Mouse (Mus musculus): ENCODE data around the gene Dst. TPM values are rescaled to one million over a fixed set of nuclear protein-coding genes. Genes with fewer than 3 reads are reported as not detected.

Dst gene
- total and polyA plus RNA-seq, 3 experiments: 9.1 to 28.0 (median 20.5) TPM

DNA sequence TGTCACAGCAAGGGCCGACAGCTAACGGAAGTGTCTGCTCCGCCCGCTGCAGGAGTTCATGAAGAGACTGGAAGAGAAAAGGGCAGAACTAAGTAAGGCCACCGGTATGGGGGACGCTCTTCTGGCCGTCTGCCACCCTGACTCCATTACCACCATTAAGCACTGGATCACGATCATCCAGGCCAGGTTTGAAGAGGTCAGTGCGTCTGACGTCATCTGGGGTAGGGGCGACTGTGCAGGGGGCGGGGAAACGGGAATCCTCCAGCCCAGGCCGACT is 381.4 kb downstream of the Dst start:
- dilution Hi-C loops (cut with MboI; ENCODE audit: extremely low pct_ligation_motif_present, extremely low pct_unique_long_range_greater_than_20kb, low sequenced_read_pairs) (no loop called here), in situ Hi-C loops (cut with MboI; ENCODE audit: low pct_ligation_motif_present, low pct_unique_long_range_greater_than_20kb, low sequenced_read_pairs) (no loop called here)
- Histone ChIP-seq H3K36me3 (replicated peaks in 1 of 2; ENCODE audit: control insufficient read depth in 1 of 2, insufficient read depth in 1 of 2, low read length in 1 of 2) (peaks cover 31 to 85% of the 10 kb centered on the region in 2 experiments), H3K79me2 (replicated peaks; ENCODE audit: control insufficient read depth, extremely low read depth, insufficient read depth, poor library complexity, severe bottlenecking) (no peaks in the 10 kb centered on the region), H3K4me3 (replicated peaks in 1 of 3; ENCODE audit: low read depth in 2 of 3, low read length in 2 of 3, poor library complexity in 1 of 3) (no peak overlapping the region), H3K4me2 (ENCODE audit: insufficient read depth, low read depth, poor library complexity, severe bottlenecking) (no peak overlapping the region), H3K4me1 (ENCODE audit: control insufficient read depth in 1 of 2, insufficient read depth in 2 of 2) (peaks cover 5 to 10% of the 10 kb centered on the region in 2 experiments), H3K27me3 (replicated peaks) (no peaks in the 10 kb centered on the region), H3K9ac (ENCODE audit: insufficient read depth, low read depth) (no peak overlapping the region), H3K27ac (ENCODE audit: insufficient read depth, low read depth) (no peak overlapping the region), H3K9me3 (replicated peaks; ENCODE audit: low read length) (no peaks in the 10 kb centered on the region)
- no peak for DNase-seq (ENCODE audit: extremely low read depth)
- TF ChIP-seq TCF12 (IDR thresholded peaks at IDR 0.05; ENCODE audit: low read depth, low read length): no peak
- no peak for TF ChIP-seq IRF4 (IDR thresholded peaks at IDR 0.05; ENCODE audit: low read depth, low read length)

DNA sequence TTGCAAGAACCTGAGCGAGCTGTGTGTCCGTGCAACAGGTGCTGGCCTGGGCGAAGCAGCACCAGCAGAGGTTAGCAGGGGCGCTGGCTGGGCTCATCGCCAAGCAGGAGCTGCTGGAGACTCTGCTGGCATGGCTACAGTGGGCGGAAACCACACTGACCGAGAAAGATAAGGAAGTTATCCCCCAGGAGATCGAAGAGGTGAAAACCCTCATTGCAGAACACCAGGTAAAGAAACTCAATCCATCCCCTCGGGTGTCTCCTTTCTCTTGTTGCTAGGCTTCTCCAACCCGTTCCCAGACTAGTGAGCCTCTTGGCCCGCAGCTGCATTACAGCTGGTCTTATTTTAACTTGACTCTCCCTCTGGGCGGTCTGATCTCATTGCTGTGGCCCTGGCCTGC is 382.3 kb downstream of the Dst start:
- Histone ChIP-seq H3K9me3 (replicated peaks; ENCODE audit: low read length) (no peaks in the 10 kb centered on the region), H3K4me2 (ENCODE audit: insufficient read depth, low read depth, poor library complexity, severe bottlenecking) (no peak overlapping the region), H3K9ac (ENCODE audit: insufficient read depth, low read depth) (no peak overlapping the region), H3K79me2 (replicated peaks; ENCODE audit: control insufficient read depth, extremely low read depth, insufficient read depth, poor library complexity, severe bottlenecking) (no peaks in the 10 kb centered on the region), H3K27me3 (replicated peaks) (no peaks in the 10 kb centered on the region), H3K36me3 (replicated peaks in 1 of 2; ENCODE audit: control insufficient read depth in 1 of 2, insufficient read depth in 1 of 2, low read length in 1 of 2) (peaks cover 37 to 87% of the 10 kb centered on the region in 2 experiments), H3K27ac (ENCODE audit: insufficient read depth, low read depth) (no peak overlapping the region), H3K4me3 (replicated peaks in 1 of 3; ENCODE audit: low read depth in 2 of 3, low read length in 2 of 3, poor library complexity in 1 of 3) (no peak overlapping the region), H3K4me1 (ENCODE audit: control insufficient read depth in 1 of 2, insufficient read depth in 2 of 2) (peaks cover 5 to 10% of the 10 kb centered on the region in 2 experiments; a peak in 3 of 4 replicates)
- in situ Hi-C loops (cut with MboI; ENCODE audit: low pct_ligation_motif_present, low pct_unique_long_range_greater_than_20kb, low sequenced_read_pairs): no loop called here
- no peak for DNase-seq (ENCODE audit: extremely low read depth)
- dilution Hi-C loops (cut with MboI; ENCODE audit: extremely low pct_ligation_motif_present, extremely low pct_unique_long_range_greater_than_20kb, low sequenced_read_pairs): no loop called here
- TF ChIP-seq E2F4 (IDR thresholded peaks at IDR 0.05; ENCODE audit: insufficient replicate concordance, low read depth, low read length) (no peak), HCFC1 (IDR thresholded peaks at IDR 0.05; ENCODE audit: low read depth, low read length) (no peak)

GRCm38 (mm10) chr1:34293198-34293597 is 385.2 kb downstream of the Dst start:
- H3K9ac ChIP-seq (ENCODE audit: insufficient read depth, low read depth): no peak overlapping the region
- in situ Hi-C loops (cut with MboI; ENCODE audit: low pct_ligation_motif_present, low pct_unique_long_range_greater_than_20kb, low sequenced_read_pairs): no loop called here
- H3K4me1 ChIP-seq (ENCODE audit: control insufficient read depth in 1 of 2, insufficient read depth in 2 of 2): peaks cover 10 to 24% of the 10 kb centered on the region in 2 experiments
- no peak for DNase-seq (ENCODE audit: extremely low read depth)
- H3K27me3 ChIP-seq (replicated peaks): no peaks in the 10 kb centered on the region
- H3K79me2 ChIP-seq (replicated peaks; ENCODE audit: control insufficient read depth, extremely low read depth, insufficient read depth, poor library complexity, severe bottlenecking): no peaks in the 10 kb centered on the region
- no peak overlapping the region for H3K4me3 ChIP-seq (replicated peaks in 1 of 3; ENCODE audit: low read depth in 2 of 3, low read length in 2 of 3, poor library complexity in 1 of 3)
- H3K9me3 ChIP-seq (replicated peaks; ENCODE audit: low read length): no peaks in the 10 kb centered on the region
- TF ChIP-seq ELF1 (IDR thresholded peaks at IDR 0.05; ENCODE audit: low read depth, low read length) (no peak), EP300 (IDR thresholded peaks at IDR 0.05; ENCODE audit: low read length) (no peak), ZC3H11A (IDR thresholded peaks at IDR 0.05; ENCODE audit: low read depth, low read length) (no peak), TBP (conservative IDR thresholded peaks at IDR 0.05; ENCODE audit: low read depth, low read length) (no peak), SMC3 (IDR thresholded peaks at IDR 0.05; ENCODE audit: low read depth, low read length) (no peak), NRF1 (IDR thresholded peaks at IDR 0.05; ENCODE audit: low read depth, low read length) (no peak), CTCF (conservative IDR thresholded peaks at IDR 0.05 in 1 of 2, IDR thresholded peaks at IDR 0.05 in 1 of 2; ENCODE audit: low read depth in 2 of 2, low read length in 2 of 2) (no peak), USF1 (IDR thresholded peaks at IDR 0.05; ENCODE audit: low read depth, low read length) (no peak), ZKSCAN1 (IDR thresholded peaks at IDR 0.05; ENCODE audit: borderline replicate concordance, low read depth, low read length) (no peak), E2F4 (IDR thresholded peaks at IDR 0.05; ENCODE audit: insufficient replicate concordance, low read depth, low read length) (no peak), POLR2AphosphoS2 (IDR thresholded peaks at IDR 0.05; ENCODE audit: low read depth, low read length) (no peak), GABPA (IDR thresholded peaks at IDR 0.05; ENCODE audit: insufficient replicate concordance, low read depth, low read length) (no peak), JUND (conservative IDR thresholded peaks at IDR 0.05; ENCODE audit: low read depth, low read length) (no peak), MYC (IDR thresholded peaks at IDR 0.05; ENCODE audit: low read depth, low read length) (no peak)
- no peak overlapping the region for H3K27ac ChIP-seq (ENCODE audit: insufficient read depth, low read depth)
- H3K4me2 ChIP-seq (ENCODE audit: insufficient read depth, low read depth, poor library complexity, severe bottlenecking): no peak overlapping the region
- dilution Hi-C loops (cut with MboI; ENCODE audit: extremely low pct_ligation_motif_present, extremely low pct_unique_long_range_greater_than_20kb, low sequenced_read_pairs): no loop called here
- H3K36me3 ChIP-seq (replicated peaks in 1 of 2; ENCODE audit: control insufficient read depth in 1 of 2, insufficient read depth in 1 of 2, low read length in 1 of 2): peaks cover 32 to 76% of the 10 kb centered on the region in 2 experiments
